Mouse (Mus musculus) liver, embryonic 14.5 days (tissue): ENCODE data around the gene Plcxd2. TPM values are rescaled to one million over a fixed set of nuclear protein-coding genes. Genes with fewer than 3 reads are reported as not detected.

Source experiments
- ATAC-seq: fragments of 200-750 bp; cut with Nextera tagmentation; 2 replicates; pipeline ENCODE4 v1.8.0; 2017; ENCODE audit warnings: moderate number of reproducible peaks, mild to moderate bottlenecking, moderate library complexity; ENCODE audit not compliant: insufficient read depth
- DNase-seq, 3 experiments: peaks; one replicate each; pipeline ENCODE4 v3.0.0-alpha.2; 2012 to 2013; ENCODE audit warnings: low read depth in 3 of 3, low spot score in 3 of 3
- H3K27ac ChIP-seq: fragments of 300-500 bp; sonication (generic); 2 replicates; pipeline ENCODE4 v1.5.1; 2014; ENCODE audit warnings: moderate library complexity, mild to moderate bottlenecking, control low read depth, inconsistent platforms
- H3K27me3 ChIP-seq: fragments of 300-500 bp; sonication (generic); 2 replicates; pipeline ENCODE4 v1.6.1; 2014; ENCODE audit warnings: mild to moderate bottlenecking, low read length, moderate library complexity; ENCODE audit not compliant: control insufficient read depth, insufficient read depth
- H3K36me3 ChIP-seq: fragments of 300-500 bp; sonication (generic); replicated peaks from 2 replicates; pipeline ENCODE4 v1.6.1; 2014; ENCODE audit warnings: low read depth; ENCODE audit not compliant: control insufficient read depth, insufficient read depth
- H3K4me1 ChIP-seq, 2 experiments: fragments of 200-500 bp in 1 of 2; fragments of 300-500 bp in 1 of 2; sonication (generic) in 1 of 2; replicated peaks; 2 replicates each; pipeline ENCODE4 v1.6.1; 2012 to 2014; ENCODE audit warnings: antibody characterized with exemption in 1 of 2, inconsistent platforms in 1 of 2, low read length in 1 of 2; ENCODE audit not compliant: control insufficient read depth in 2 of 2, insufficient read depth in 2 of 2
- H3K4me2 ChIP-seq: fragments of 300-500 bp; sonication (generic); 2 replicates; pipeline ENCODE4 v1.6.1; 2014; ENCODE audit warnings: low read depth, mild to moderate bottlenecking, control low read depth, moderate library complexity
- H3K4me3 ChIP-seq, 2 experiments: fragments of 200-500 bp in 1 of 2; fragments of 300-500 bp in 1 of 2; sonication (generic) in 1 of 2; 2 replicates each; pipeline ENCODE4 v1.5.1; 2012 to 2014; ENCODE audit warnings: low read depth in 2 of 2, low read length in 2 of 2, mild to moderate bottlenecking in 2 of 2, control low read depth in 1 of 2, inconsistent platforms in 1 of 2, moderate library complexity in 1 of 2; ENCODE audit not compliant: insufficient read depth in 1 of 2
- H3K9ac ChIP-seq: fragments of 300-500 bp; sonication (generic); replicated peaks from 2 replicates; pipeline ENCODE4 v1.6.1; 2014; ENCODE audit warnings: mild to moderate bottlenecking, control low read depth, moderate library complexity
- H3K9me3 ChIP-seq: fragments of 300-500 bp; sonication (generic); 2 replicates; pipeline ENCODE4 v1.6.1; 2016; ENCODE audit warnings: low read length, mixed read lengths; ENCODE audit not compliant: control insufficient read depth
- CTCF ChIP-seq: IDR thresholded peaks from 2 replicates; pipeline ENCODE4 v1.5.1; 2016; ENCODE audit warnings: antibody characterized with exemption, low read depth, control low read depth
- EP300 ChIP-seq: IDR thresholded peaks from 2 replicates; pipeline ENCODE4 v1.6.1; 2016; ENCODE audit warnings: antibody characterized with exemption, low read depth
- WGBS: fragments of 180-500 bp; shearing (Covaris S2); extraction: QIAGEN DNeasy Blood & Tissue Kit; methylation state at CpG from one replicate; pipeline ENCODE4 v1.1.7; 2014; ENCODE audit not compliant: insufficient replicate concordance; 5-methylcytosine and 5-hydroxymethylcytosine counted together
- polyA plus RNA-seq, 2 experiments: library from polyadenylated mRNA; depleted of rRNA in 1 of 2; stranded (reverse) in 1 of 2; unstranded in 1 of 2; fragments of >200 nt; fragmentation: Nextera tagmentation in 1 of 2; extraction: Ambion mirVana in 1 of 2; gene quantifications; 2 replicates each; pipeline versions ENCODE4 v1.2.1 to v1.2.3; 2012 to 2014

Plcxd2 gene
- polyA plus RNA-seq, 2 experiments: 1.6 to 1.9 TPM

GRCm38 (mm10) chr16:45953394-45953793 is 56.6 kb downstream of the Plcxd2 start, which contains the start of gene Phldb2:
TSS of gene Phldb2 (minus strand) at chr16:45953598.
- H3K9ac ChIP-seq: no peak within 1 kb of the TSS
- no peak within 1 kb of the TSS for H3K27ac ChIP-seq
- whole genome bisulfite sequencing: 50% methylated on average over 4 of the region's 4 CpGs
- no peak for DNase-seq
- H3K27me3 ChIP-seq: no peaks in the 10 kb centered on the region
- H3K4me2 ChIP-seq: peak within 1 kb of the TSS; percentile 19
- H3K36me3 ChIP-seq: no peaks in the 10 kb centered on the region
- no peaks in the 10 kb centered on the region for H3K9me3 ChIP-seq
- no peak for TF ChIP-seq EP300
- TF ChIP-seq CTCF: no peak
- H3K4me3 ChIP-seq: peak within 1 kb of the TSS; percentile 23 to 54
- no peak; the same call in 1 of the 2 replicates for ATAC-seq
- peaks cover 0 to 2% of the 10 kb centered on the region in 2 experiments; a peak in 1 of 4 replicates for H3K4me1 ChIP-seq

- no peak for DNase-seq
- no peak for TF ChIP-seq CTCF
- no peak for TF ChIP-seq EP300
- no peak overlapping the region for H3K9ac ChIP-seq
- 0 out of 2 replicates have a peak, but pooled peaks have one; percentile 43 for ATAC-seq
- H3K4me3 ChIP-seq: peak overlapping the region; percentile 1 to 21; a peak in 2 of 4 replicates
- peaks cover 0 to 2% of the 10 kb centered on the region in 2 experiments; a peak in 1 of 4 replicates for H3K4me1 ChIP-seq
- 23% methylated on average over 5 of the region's 5 CpGs for WGBS
- no peaks in the 10 kb centered on the region for H3K9me3 ChIP-seq
- H3K4me2 ChIP-seq: peak overlapping the region; percentile 26; the same call in 1 of the 2 replicates
- H3K27me3 ChIP-seq: no peaks in the 10 kb centered on the region
- no peaks in the 10 kb centered on the region for H3K36me3 ChIP-seq
- no peak overlapping the region for H3K27ac ChIP-seq
Observed at GRCm38 (mm10) chr16:45952501-45952900, 57.5 kb downstream of the Plcxd2 start.

- Histone ChIP-seq H3K4me3 (peak overlapping the region in 1 of 2 experiments; percentile 1; a peak in 1 of 4 replicates), H3K9ac (no peak overlapping the region), H3K36me3 (no peaks in the 10 kb centered on the region), H3K4me1 (peaks cover 0 to 2% of the 10 kb centered on the region in 2 experiments; a peak in 1 of 4 replicates), H3K27me3 (no peaks in the 10 kb centered on the region), H3K27ac (no peak overlapping the region), H3K4me2 (peak overlapping the region; percentile 26), H3K9me3 (no peaks in the 10 kb centered on the region)
- TF ChIP-seq CTCF (no peak), EP300 (no peak)
- DNase-seq (no peak), ATAC-seq (no peak)
- 28% methylated on average over 2 of the region's 2 CpGs for WGBS
Observed at GRCm38 (mm10) chr16:45952035-45952434, 58.0 kb downstream of the Plcxd2 start.

- H3K4me1 ChIP-seq: peaks cover 0 to 6% of the 10 kb centered on the region in 2 experiments; a peak in 2 of 4 replicates
- ATAC-seq: no peak
- H3K36me3 ChIP-seq: no peaks in the 10 kb centered on the region
- no peak overlapping the region for H3K4me3 ChIP-seq
- no peak overlapping the region for H3K27ac ChIP-seq
- 53% methylated on average over 2 of the region's 2 CpGs for WGBS
- TF ChIP-seq EP300 (no peak), CTCF (no peak)
- no peak for DNase-seq
- no peaks in the 10 kb centered on the region for H3K27me3 ChIP-seq
- H3K9ac ChIP-seq: no peak overlapping the region
- 0 out of 2 replicates have a peak overlapping the region, but pooled peaks have one; percentile 15 for H3K4me2 ChIP-seq
- no peaks in the 10 kb centered on the region for H3K9me3 ChIP-seq
Observed at GRCm38 (mm10) chr16:45946335-45946734, 63.7 kb downstream of the Plcxd2 start.

GRCm38 (mm10) chr16:45945649-45946048 is 64.4 kb downstream of the Plcxd2 start:
- Histone ChIP-seq H3K4me1 (peaks cover 0 to 4% of the 10 kb centered on the region in 2 experiments; a peak in 2 of 4 replicates), H3K36me3 (no peaks in the 10 kb centered on the region), H3K9me3 (no peaks in the 10 kb centered on the region), H3K9ac (no peak overlapping the region), H3K27ac (no peak overlapping the region), H3K4me2 (peak overlapping the region; percentile 29), H3K4me3 (no peak overlapping the region), H3K27me3 (no peaks in the 10 kb centered on the region)
- TF ChIP-seq CTCF (no peak), EP300 (no peak)
- no peak for DNase-seq
- 74% methylated on average over 5 of the region's 5 CpGs for WGBS
- ATAC-seq: no peak
